Mouse (Mus musculus): Measurements from ENCODE around the gene Spic.

DNA sequence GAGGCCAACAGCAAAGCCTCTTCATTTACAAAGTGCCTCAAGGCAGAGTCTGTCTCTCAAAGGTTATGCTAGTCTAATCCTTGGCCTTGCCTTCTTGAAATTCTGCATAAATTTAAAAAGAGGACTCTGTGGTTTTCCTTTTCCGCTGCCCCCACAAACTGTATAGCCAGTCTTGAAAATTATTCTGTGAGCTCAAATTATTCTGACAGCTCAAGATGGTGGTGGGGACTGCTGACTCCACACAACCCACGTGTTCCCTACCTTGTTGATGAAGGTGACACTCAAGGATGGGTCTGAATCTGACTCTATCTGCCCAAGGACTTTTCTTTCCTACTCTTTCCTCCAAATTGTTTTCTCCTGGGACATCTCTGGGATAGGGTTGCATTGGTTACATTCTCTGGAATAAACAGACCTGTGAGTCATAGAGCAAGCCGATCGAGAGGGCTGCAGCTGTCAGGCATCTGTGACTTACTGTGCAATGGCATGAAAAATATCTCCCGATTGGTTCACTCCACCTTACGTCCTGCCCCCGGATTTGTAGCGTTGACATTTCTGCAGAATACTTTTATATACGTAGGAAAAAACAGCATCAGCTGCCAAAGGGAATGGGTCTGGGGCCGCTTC lies 53.4 kb downstream of the Spic start:
- TF ChIP-seq CTCF (IDR thresholded peaks at IDR 0.05; ENCODE audit: low read depth, low read length) (no peak), POLR2A (IDR thresholded peaks at IDR 0.05; ENCODE audit: extremely low read depth, insufficient read depth, low read length) (no peak)
